Mouse (Mus musculus): Measurements from ENCODE around the gene Slc24a3.

GRCm38 (mm10) chr2:145152281-145152680 lies 15.3 kb upstream of the Slc24a3 start:
- TF ChIP-seq CTCF (IDR thresholded peaks at IDR 0.05; ENCODE audit: insufficient read depth, low read length): no peak
- TF ChIP-seq POLR2A (IDR thresholded peaks at IDR 0.05; ENCODE audit: borderline replicate concordance, extremely low read depth, low read depth, low read length): no peak
